Mouse (Mus musculus) urinary bladder, postnatal 25 days (tissue): ENCODE measurements around the gene Hs3st4.

Experiments used
- DNase-seq: peaks from one replicate; pipeline ENCODE4 v3.0.0; 2022; ENCODE audit warnings: low spot score

Gene Hs3st4

DNA sequence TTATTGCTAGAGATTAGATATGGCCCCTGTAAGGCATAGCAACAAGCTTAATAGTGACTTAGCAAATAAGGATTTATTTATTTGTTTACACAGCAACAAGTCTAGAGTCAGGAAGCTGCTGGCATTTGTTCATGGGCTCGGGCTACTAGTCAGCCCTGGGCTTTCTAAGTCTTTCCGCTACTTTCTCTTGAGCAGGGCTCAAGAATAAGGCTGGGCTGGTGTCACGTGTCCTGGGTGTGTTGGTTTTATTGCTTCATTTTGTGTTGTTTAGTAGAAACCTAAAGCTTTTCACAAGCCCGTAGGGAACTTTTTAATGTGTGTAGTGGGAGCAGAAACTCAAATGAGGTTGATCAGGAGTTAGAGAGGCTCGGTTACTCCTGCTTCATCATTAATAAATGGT, 153.5 kb downstream of the Hs3st4 start:
- DNase-seq = no peak

DNA sequence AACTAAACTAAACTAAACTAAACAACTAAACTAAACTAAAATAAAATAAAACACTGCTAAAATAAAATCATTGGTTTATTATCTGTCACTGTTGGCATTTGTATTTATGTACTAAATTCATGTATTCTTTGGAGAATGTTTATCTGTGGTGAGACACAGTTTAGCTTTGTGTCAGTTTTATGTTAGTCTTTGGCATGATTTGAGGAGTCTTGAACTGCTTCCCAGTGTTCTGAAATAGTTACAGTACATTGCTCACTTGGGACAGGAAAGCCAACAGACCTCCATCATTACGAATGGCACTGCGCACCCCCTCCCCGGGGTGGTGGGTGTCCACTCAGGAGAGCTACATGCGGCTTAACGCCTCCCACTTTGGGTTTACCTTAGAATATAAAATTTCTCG, 158.6 kb downstream of the Hs3st4 start:
- DNase-seq = no peak

DNA sequence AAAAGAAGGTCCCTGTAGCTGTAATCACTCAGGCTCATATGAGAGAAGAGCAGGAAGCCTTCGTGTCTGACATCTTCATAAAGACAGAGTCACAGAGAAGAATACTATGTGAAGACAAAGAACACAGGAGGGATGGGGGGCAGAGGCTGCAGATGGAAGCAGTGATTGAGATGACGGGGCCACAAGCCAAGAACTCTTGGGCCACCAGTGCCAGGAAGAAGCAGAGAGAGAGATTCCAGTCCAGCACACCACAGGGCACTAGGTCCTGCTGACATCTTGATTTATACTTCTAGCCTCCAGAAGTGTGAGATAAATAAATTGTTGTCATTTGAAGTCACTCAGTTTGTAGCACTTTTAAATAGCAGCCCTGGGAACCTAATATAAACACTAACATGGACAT, 168.2 kb downstream of the Hs3st4 start:
- DNase-seq = no peak

DNA sequence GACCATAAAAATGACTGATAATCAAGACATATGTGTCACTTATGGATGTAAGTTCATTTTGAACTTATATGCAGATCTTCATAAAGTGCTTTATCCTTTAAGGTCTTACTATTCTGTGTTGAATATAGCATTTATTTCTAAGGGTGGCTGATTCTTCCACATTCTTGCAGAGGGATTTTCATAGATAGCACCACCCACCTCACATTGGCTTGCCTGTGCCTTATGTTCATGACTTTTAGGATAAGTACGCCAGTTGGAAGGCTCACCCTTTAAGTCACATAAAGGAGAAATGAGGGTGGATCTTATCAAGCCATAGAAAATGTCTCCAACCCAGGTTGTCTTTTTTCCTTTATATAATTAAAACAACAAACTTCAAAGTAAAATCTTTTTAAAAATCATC, 180.6 kb downstream of the Hs3st4 start:
- DNase-seq = no peak

DNA sequence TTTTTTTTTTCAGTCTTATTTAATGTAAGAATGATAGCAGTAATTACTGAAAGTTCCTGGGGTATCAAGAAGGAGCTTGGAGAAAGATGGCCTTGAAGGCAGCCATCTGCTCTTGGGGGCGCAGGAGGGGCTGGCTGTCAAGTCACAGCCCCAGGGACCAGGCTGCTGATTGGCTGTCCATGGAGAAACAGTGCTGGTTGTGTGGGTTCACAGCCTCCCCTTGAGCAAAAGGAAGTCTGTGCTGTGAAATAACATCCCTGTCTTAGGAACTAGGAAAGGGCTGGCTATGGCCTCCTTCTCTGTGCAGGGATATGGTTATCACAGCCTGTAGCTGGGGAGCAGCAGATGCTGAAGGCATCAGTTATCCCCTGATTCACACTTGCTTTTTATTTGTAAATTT, 183.6 kb downstream of the Hs3st4 start:
- DNase-seq = no peak

DNA sequence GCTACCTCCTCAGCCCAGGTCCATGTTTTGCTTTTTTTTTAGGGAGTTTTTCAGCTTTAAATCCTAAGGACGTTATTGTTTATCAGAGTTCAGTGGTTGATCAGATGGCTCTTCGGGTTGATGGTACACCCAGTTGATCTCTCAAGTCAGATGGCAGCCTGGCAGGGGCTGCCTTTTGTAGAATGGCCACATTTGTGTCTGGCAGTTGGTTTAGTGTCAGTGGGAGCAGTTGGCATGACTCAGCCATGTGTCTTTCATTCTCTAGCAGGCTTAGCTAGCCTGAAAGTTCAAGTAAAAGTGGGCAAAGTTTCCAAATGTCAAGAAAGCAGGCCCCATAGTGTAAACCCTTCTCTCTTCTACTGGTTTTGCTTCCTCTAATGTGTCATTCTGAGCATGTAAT, 186.1 kb downstream of the Hs3st4 start:
- DNase-seq = no peak

DNA sequence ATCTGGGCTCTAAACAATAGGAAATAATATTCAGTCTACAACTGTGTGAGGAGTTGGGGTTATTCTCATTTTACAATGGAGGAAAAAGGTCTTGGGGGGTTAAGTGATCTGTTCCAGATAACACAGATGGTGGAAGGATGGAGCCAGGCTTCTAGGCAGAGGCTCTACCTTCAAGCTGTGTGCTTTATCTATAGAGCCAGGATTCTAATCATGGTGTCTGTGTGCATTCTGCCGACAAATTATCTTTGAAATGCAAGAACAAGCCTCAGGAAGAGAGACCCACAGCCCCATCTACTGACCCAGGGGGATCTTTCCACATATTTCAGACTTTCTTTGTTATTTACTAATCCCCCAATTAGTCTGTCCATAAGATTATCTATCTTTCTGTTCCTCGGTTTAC, 187.3 kb downstream of the Hs3st4 start:
- no peak for DNase-seq

DNA sequence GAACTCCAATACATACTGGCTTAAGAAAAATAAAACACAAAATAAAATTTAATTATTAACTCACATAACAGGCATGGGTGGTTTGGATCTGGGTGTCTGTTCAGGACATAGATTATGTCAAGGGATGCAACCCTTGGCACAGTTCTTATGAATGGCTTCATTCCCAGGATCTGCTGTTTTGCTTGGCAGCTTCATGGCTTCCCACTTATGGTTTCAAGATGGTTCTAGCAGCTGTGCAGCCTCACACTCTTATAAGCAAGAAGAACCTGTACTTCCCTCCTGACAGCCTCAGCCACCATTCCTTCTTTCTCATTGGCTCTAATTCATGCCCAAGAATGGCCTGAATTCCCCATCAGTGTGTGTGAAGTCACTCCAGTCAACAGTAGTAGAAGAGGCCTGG, 189.3 kb downstream of the Hs3st4 start:
- no peak for DNase-seq

DNA sequence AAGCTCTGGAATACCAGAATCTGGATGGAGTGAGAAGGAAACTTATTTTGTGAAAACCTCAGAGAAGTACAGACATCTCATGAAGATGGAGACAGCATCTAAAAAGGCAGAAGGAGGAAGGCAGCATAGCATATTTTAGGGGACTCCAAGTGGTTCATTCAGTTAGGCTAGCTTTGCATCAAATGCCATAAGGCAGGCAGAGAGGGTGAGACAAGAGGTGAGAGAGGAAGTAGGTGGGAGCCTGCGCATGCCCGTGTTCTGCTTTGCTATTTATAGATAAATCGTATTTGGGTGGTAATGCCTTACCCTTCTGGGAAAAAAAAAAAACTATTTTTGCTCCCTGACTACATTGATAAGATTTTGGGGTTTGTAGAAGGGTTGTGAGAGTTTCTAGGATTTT, 198.3 kb downstream of the Hs3st4 start:
- no peak for DNase-seq

DNA sequence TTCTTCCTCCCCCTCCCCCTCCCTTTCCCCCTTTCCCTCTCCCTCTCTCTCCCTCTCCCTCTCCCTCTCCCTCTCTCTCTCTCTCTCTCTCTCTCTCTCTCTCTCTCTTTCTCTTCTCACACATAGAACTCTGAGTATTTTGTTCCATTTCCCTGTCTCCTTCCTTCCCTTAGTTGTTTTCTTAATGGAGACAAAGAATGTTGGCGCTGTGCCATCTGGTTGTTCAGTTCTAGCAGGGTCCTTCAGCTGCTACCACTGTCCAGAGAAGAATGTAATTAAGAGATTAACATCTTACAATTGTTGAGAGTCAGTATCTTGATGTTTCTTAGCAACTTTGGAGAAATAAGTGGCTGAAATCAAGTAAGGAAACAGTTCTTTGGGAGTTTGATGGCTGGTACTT, 202.0 kb downstream of the Hs3st4 start:
- DNase-seq = no peak

DNA sequence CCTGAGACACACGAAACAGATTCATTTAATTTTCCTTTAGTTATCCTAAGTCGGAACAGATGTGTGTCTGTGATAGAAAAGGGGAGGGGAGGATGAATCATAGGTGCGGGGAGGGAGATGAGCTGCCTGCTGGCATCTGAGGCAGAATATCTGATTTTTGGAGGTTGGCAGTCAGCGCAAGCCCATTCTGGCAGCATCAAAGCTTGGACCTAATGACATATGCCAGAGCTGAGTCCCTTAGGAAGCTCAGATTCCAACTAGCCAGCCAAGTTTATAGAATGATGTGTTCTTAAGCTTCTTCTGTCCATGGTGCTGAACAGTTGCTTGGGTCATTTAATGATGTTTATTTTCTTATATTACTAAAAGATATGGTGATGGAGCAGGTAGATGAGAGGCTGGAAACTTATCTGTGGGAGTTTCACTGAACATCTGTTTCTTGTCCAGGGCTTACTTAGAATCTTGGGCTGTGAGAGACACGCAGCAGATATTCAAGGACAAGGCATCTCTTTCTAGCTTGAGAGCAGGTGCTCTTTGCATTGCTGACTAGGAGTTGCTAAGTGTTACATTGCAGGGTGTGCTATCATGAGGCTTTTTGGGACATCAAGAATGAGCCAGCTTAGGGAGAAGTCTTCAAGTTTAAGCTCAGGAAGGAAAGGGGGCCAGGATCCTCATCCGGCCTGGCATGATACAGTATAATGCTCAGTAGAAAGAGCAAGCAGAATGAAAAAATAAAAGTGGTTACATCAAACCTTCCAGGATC, 216.3 kb downstream of the Hs3st4 start:
- no peak for DNase-seq

DNA sequence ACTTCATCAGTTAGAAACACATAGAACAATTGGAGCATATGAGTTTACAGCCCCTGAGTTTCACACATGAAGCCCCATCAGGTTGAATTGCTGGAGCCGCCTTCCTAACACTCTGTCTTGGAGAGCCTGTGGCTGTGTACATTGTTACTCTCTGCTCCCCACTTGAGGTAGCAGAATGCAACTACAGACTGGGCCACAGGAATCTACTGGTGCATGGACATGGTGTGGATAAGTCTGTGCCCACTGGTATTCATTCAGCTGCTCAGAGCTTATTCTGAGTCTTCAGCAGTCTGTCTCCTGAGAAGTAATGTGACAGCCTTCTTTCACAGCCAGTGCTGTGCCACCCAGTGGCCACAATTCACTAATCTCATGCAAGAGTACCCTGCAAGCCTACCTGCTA, 234.3 kb downstream of the Hs3st4 start:
- no peak for DNase-seq

DNA sequence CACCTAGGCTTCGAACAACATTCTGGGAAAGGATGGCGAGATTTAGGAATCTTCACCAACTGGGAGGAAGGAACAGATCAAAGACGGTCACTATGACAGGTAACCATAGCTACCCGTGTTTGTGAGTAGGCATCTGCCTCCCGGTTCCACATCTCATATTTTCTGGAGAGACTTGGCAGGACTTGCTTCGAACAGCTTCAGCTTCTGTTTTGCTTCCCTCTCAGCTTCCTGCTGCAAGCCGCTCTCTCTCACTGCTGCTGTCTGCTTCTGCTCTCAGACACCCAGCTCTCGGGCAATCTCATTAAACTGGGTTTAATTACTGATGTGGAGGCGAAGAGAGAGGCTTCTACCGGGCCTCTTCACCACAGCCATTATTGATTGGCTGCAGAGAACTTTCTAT, 237.9 kb downstream of the Hs3st4 start:
- DNase-seq = no peak

DNA sequence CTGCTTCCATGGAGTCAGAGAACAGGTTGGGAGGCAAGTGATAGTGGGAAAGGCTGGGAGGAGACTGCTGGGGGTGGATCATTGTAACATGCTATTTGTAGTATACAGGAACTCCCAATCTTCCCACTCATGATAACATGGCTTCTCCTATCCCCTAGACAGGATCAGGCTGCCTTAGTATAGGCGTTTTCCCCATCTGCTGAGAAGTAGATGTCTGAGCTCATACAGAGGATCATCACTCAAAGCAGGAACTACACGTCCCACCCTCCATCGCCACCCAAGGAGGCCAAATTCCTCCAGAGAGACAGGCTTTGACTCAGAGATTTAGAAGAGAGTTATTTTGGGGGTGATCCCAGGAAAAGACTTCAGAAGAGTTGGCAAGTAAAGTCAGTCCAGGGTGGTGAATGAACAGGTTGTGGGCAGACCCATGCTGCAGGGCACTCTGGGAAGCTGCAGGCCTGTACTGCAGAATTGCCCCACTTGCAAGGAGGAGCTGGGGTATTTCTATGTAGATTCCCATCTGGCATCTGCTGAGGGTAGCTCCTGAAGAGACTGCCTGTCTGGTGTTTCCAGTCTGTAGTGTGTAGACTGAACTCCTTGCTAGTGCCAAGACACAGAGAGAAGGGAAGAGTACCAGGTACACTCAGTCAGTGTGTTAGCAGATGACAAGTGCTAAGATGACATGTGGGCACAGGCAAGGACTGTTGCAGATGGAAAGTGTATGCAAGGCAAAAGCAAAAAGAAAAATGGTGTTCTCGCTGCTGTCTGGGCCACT, 255.4 kb downstream of the Hs3st4 start:
- DNase-seq = no peak

DNA sequence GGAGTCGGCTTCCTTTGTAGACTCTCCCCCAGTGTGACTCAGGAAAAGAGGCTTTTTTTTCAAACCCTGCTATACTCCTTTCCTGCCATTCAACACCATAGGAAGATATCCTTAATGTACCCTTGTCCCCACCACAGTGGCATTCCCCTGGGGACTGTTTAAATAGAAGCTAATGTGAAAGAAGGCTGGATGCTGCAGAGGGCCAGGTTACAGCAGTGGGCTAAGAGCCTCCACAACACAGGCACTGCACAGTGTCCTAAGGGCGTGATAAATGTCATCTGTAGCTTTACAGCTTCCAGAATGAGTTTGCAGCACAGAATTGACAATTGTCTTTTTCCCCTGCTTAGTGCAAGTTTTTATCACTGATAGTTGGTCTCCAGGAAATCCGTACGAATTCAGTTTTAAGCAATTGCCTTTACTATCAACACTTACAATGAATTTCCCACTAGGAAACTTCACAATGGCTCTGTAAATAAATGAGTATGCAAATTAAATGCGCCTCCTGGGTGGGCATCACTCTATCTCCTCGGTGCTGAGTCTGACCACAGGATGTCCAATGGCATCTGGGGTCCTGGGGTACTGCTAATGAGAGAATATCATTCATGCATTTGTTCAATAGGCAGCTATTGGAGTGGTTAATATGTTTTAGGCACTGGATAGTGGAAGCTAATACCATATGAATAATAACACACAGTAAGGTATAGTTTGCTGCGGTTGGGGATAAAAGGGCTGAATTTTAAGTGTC, 257.4 kb downstream of the Hs3st4 start:
- no peak for DNase-seq

DNA sequence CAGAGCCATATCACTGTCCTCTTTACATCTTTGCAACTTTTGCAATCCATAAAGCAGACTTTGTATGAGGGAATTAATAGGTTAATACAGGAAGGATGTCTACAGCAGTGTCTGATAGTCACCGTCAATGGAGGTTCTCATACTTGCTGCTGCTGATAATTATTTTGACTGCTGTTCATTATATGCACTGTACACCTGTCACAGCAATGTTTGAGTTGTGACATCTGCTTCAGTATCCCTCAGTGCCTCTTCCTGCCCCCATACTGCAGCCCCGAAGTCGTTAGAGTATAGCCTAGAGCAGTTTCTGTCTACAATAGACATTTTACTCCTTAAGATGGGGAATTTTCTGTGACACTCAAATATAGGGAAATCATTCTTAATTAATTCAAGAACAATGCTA, 267.2 kb downstream of the Hs3st4 start:
- DNase-seq = no peak

DNA sequence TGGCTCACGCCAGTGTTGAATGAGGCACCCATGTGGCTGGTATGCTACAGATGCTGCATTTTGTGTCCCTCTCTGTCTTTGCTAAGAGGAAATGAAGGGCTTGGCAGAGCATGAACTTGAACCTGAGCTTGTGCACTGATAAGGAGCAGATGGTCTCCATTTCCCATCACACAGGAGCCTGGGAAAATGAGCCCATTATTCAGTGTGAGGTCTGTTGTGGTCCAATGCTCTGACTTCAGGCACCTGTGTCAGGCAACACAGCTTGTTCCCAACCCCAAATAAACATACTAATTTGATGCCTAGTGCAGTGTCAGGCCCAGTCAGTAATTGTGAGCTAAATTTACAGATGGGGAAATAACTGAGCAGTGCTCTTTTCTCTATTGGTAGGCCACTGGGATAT, 267.9 kb downstream of the Hs3st4 start:
- DNase-seq = no peak

DNA sequence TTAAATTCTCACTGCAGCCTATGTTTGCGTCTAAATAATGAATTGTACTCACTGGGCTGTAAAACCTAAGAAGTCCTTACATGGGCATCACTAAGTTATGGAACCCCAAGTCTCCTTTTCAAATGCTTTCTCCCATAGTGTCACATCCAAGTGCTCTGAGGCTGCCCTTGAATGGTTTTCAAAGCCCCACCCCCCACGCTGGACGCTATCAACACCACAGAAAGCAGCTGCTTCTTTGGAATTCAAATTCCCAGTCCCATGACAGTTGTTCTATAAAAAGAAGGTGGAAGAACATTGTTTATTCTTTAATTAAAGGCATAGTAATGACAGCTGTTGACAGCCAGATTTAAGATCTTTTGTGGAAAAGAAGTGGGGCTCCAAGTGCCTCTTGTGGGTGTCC, 275.8 kb downstream of the Hs3st4 start:
- DNase-seq = no peak

DNA sequence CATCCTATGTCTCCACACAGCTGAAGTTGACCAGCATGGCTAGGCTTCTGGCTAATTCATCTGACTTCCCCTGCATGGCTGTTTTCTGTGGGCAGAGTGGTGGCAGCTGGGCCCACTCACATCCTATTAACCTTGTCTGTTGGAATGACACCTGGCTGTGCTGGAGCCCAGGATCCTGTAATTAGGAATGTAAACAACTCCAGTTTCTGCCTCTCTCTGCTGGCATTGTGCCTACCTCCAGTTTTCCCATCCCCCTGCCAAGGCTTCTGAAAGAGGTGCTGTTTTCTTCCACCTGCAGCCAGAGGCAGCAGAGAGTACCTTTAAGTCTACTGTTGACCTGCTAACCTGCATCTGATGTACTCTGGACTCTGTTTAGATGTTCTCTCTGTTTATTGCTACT, 288.1 kb downstream of the Hs3st4 start:
- DNase-seq = no peak

DNA sequence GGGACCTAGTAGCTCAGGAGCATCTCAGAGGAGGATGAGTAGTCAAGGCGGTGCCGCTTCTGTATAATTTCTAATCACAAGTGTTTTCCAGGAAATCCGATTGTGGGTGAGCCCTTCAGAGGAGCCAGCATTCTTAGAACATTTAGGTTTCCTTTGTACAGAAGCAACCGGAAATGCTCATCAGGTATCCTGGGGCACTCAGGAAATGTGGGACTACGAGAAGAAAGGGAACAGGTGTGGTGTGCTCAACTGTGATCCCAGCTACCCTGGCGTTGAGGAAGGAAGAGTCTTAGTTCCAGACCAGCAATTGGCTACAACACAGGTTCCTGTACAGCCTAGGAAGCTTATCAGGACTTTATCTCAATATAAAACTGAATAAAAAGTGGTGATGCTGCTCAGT, 307.2 kb downstream of the Hs3st4 start:
- DNase-seq = no peak

DNA sequence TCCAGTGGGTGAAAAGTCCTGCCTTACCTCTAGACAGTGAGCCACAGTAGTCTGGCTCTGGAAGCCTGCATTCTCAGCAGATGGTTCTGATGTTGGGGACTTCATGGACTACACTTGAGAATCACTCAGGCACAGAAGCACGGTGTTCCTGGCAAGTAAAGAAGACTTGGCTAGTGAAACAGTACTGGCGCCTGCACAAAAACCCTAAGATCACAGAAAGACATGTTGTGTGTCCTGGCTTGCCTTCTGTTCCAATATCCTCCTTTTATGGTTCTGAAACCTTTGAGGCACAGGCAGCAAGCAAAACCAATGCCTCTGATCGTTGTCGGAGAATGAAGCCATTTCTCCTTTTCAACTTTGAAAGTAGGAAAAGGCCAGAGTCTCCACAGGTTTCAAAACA, 336.8 kb downstream of the Hs3st4 start:
- DNase-seq = no peak

DNA sequence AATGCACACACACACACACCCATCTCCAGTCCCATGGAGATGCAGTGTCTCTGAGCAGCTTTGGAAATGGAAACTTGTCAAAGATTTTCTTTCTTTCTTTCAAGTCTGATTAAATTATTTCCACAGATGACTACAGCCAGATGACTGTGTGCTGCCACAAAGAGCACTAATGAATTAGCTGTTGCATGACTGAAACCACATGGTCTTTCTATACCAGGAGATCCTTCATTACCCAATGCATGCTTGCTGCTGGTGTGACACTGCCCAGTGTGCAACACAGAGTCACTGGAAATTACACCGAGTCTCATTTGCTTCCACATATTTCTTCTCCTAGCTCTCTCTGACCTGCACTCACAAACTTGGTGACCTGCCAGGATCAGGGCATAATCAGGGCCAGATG, 353.0 kb downstream of the Hs3st4 start:
- DNase-seq = no peak

DNA sequence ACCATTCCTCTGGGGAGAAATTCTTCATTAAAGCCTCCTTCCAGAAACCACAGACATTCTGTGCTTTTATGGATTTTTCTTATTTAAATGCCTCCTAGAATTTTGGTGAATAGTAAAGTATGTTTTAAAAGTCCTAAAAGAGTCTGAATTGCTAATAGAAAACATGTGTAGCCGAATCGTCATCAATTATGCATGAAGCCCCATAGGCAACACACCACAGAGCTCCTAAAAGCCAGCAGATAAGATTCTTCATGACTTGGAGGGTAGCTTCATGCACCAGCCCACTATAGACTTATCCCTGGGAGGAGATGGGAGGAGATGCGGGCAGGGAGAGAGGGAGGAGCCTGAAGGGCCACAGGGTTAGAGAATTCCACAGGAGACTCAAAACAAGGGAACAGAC, 358.8 kb downstream of the Hs3st4 start:
- no peak for DNase-seq
